12 mouse cellular contexts compared by ENCODE assay signal in the genomic region with DNA sequence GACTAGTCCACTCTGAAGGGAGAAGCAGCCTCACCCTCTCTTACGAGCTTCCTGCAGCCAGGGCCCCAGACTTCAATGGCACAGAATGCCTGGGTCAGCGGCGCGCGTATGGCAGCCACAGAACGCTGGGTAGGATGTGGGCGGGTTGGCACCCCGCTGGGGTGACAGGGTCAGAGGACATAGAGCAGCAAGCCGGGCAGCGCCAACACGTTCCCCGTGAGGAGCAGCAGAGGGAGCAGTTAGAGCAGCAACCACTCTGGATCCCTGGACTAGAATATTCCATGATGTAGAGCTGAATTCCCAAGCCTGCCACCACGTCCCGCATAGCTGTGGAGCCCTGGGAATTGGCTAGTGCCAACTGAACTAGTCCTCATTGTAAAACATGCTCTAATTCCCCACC. TPM values are rescaled to one million over a fixed set of nuclear protein-coding genes. Genes with fewer than 3 reads are reported as not detected.
A peak's percentile ranks its signal among the peaks of the same experiment; 100 is the strongest.
DNase-seq lines count a peak whose midpoint lies in the region; TF ChIP-seq lines count a peak whose summit lies in the region.
"Had no signal": no experiment of that assay in that cellular context is flagged by ENCODE, and none has a peak within 500 bp of the region (broad histone marks: within the 10 kb centered on the region; RNA-seq: fewer than 3 reads in every experiment).

No protein-coding gene starts in this region.

- peak; percentile 56 for TF ChIP-seq CTCF in heart, adult 2 months (IDR thresholded peaks at IDR 0.05)

- intact Hi-C loops in heart, adult 2 months (cut with DNase I): loop anchor here (2.0 kb wide), 1 partner anchor 34 kb away; no protein-coding TSS in a partner anchor
- intact Hi-C loops in heart, postnatal 10 days (cut with DNase I): loop anchor here (1.0 kb wide), 1 partner anchor 34 kb away; no protein-coding TSS in a partner anchor

- H3K9ac ChIP-seq in heart, adult 2 months (ENCODE audit: low read depth, low read length): peak overlapping the region; percentile 43; the same call in 1 of the 2 replicates
- H3K9ac ChIP-seq: limb, embryonic 15.5 days; neural tube, embryonic 13.5 days had no signal

- no peak for TF ChIP-seq POLR2A in heart, adult 2 months (IDR thresholded peaks at IDR 0.05; ENCODE audit: insufficient read depth, low read depth, low read length)

- TF ChIP-seq EP300 in heart, adult 2 months (IDR thresholded peaks at IDR 0.05; ENCODE audit: insufficient read depth, low read depth, low read length): 0 out of 2 replicates have a peak, but pooled peaks have one; percentile 21

- no peaks in the 10 kb centered on the region for H3K4me1 ChIP-seq in heart, adult 2 months (ENCODE audit: control insufficient read depth, insufficient read depth, low read length)

- no peak overlapping the region for H3K4me3 ChIP-seq in heart, adult 2 months
- H3K4me3 ChIP-seq: limb, embryonic 15.5 days; neural tube, embryonic 13.5 days had no signal

- H3K27me3 ChIP-seq in heart, adult 2 months (ENCODE audit: control insufficient read depth, insufficient read depth, low read length): peaks cover 7% of the 10 kb centered on the region

- no peak overlapping the region for H3K27ac ChIP-seq in heart, adult 2 months
- H3K27ac ChIP-seq: limb, embryonic 15.5 days; neural tube, embryonic 13.5 days had no signal

- DNase-seq in heart, adult 2 months: peak; percentile 27 to 33
- DNase-seq in heart, adult 8-10 months (ENCODE audit: low spot score): no peak
- peak; percentile 37 for DNase-seq in ovary, postnatal 36 days (ENCODE audit: low spot score)
- no peak for DNase-seq in ovary, postnatal 10 days (ENCODE audit: low spot score)
- DNase-seq in heart, postnatal 10 days: peak; percentile 20 to 45
- DNase-seq in testis, postnatal 10 days (ENCODE audit: low spot score): peak; percentile 63
- DNase-seq in cerebellum, adult 11 months: no peak
- no peak for DNase-seq in cerebellum, adult 8-10 months
- DNase-seq: gastrocnemius, postnatal 10 days; thymus, adult 18-20 months had no signal

- no peaks in the 10 kb centered on the region for H3K36me3 ChIP-seq in heart, adult 2 months (ENCODE audit: control insufficient read depth, insufficient read depth, low read length)
- H3K36me3 ChIP-seq: limb, embryonic 15.5 days; neural tube, embryonic 13.5 days had no signal

- H3K79me2 ChIP-seq in heart, adult 2 months (replicated peaks; ENCODE audit: control insufficient read depth, insufficient read depth, low read length): no peaks in the 10 kb centered on the region

- 4% methylated on average over 14 of the region's 14 CpGs for WGBS in heart, adult 2 months

RNA-seq across cellular contexts. Expression of a gene that starts 5.7 kb away (rescaled TPM):
- 1 to 10 TPM; 3.1 to 5.1 TPM for total RNA-seq in heart, adult 2 months (2021)
- polyA plus RNA-seq in heart, adult 2 months (2012; rRNA removed): 6.6 and 12.3 TPM in 2 replicates
- total RNA-seq in heart, adult 8-10 months (2022): 1 to 10 TPM; 3.3 to 7.2 (median 4.5) TPM
- 1 to 10 TPM; 6.4 to 6.8 TPM for total RNA-seq in heart, postnatal 10 days (2021)

RNA-seq across cellular contexts. Expression of a gene that starts 44.8 kb away (rescaled TPM):
- 10 to 100 TPM; 44.1 to 47.2 TPM for total RNA-seq in heart, adult 2 months (2021)
- 25.8 and 37.2 TPM in 2 replicates for polyA plus RNA-seq in heart, adult 2 months (2012; rRNA removed)
- total RNA-seq in heart, adult 8-10 months (2022): 10 to 100 TPM; 44.0 to 56.1 (median 49.0) TPM
- total RNA-seq in heart, postnatal 10 days (2021): 10 to 100 TPM; 63.7 to 66.8 TPM

RNA-seq across cellular contexts. Expression of a gene that starts 54.0 kb away (rescaled TPM):
- total RNA-seq in heart, adult 2 months (2021): not detected
- polyA plus RNA-seq in heart, adult 2 months (2012; rRNA removed): not detected in 2 replicates
- total RNA-seq in heart, adult 8-10 months (2022): not detected
- total RNA-seq in heart, postnatal 10 days (2021): not detected

Comparison
In these comparisons a context has a peak if more than half of its experiments do, and no peak if none do; other contexts are left out.
1. DNase-seq: peak in heart, adult 2 months (2 of 2), ovary, postnatal 36 days (single experiment), heart, postnatal 10 days (2 of 2) and testis, postnatal 10 days (single experiment); none in heart, adult 8-10 months (single experiment), ovary, postnatal 10 days (single experiment), cerebellum, adult 11 months (single experiment) and cerebellum, adult 8-10 months (single experiment).